Mouse (Mus musculus) lung, postnatal 10 days (tissue): ENCODE measurements at regions not wholly inside any gene's neighbourhood (a gene's known extent, or its start where the extent isn't known, plus 50 kb on each side); places are given as distances from the start of the nearest gene placed in this dataset.

Experiments used
- DNase-seq: peaks from one replicate; pipeline ENCODE4 v3.0.0; 2021

DNA sequence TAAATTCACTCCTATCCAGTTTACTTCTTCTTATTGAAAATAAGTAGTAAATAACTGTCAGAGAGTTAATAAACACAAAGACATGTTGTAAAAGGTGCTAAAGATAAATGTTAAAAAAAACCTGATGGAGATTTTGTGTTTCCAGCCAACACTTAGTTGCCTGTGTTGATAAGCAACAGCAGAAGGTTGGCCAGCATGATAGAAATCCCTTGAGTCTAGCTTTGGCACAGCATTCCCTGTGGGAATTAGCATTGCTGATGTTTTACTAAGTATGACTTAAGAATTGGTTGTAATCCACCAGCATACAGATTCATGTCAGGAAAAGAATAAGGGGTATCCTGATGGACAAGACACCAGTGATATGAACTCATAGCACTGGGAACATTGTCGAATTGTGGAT is 594.3 kb downstream of the Plod2 start:
- DNase-seq = no peak

DNA sequence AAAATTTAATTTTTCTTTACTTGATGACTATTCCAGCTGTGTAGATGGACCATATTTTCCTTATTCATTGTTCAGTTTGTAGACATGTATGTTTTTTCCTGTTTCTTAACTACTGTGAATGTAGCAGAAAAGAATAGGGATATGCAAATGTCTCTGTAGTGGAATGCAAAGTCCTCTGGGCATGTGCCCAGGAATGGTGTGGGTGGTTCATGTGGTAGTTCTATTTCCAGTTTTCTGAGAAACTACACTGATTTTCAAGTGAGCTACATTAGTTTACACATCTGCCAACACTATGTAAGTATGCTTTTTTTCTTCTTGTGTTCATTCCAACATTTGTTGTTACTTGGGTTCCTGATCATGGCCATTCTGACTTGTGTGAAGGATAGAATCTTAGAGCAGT is 628.0 kb downstream of the Plod2 start:
- no peak for DNase-seq

DNA sequence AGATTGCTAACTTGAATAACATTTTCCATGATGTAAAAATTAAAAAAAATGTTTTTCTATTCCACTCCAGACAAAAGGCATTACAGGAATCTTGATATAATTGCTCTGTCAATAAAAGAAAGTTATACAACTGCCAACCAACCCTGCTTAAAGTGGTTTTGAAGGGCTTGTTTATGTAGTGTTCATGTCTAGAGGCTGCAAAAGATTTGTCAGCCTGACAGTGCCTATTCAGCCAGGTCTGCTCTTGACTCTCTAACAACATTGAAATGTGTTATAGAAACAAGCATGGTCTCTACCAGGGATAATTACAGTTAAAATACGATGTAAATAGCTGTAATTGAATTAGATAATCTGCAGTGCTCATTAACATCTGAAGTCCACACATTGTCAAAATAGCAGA is 644.6 kb downstream of the Plod2 start:
- peak; percentile 3 for DNase-seq

DNA sequence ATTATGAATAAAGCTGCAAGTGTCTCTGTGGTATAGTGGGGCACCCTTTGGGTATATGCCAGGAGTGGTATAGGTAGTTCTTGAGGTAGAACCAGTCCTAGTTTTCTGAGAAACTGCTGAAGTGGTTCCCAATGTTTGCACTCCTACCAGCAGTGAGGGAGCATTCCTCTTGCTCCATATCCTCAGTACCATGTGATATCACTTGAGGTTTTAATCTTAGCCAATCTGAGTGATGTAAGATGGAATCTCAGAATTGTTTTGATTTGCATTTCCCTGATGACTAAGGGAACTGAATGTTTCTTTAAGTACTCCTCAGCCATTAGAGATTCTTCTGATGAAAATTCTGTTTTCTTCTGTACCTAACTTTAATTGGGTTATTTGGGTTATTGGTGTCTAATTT is 690.5 kb downstream of the Plod2 start:
- DNase-seq = no peak

GRCm38 (mm10) chr9:93252146-93252545 is 710.1 kb downstream of the Plod2 start:
- no peak for DNase-seq

- DNase-seq = no peak
These were observed 755.3 kb downstream of the Plod2 start for GRCm38 (mm10) chr9:93297332-93297731.

DNA sequence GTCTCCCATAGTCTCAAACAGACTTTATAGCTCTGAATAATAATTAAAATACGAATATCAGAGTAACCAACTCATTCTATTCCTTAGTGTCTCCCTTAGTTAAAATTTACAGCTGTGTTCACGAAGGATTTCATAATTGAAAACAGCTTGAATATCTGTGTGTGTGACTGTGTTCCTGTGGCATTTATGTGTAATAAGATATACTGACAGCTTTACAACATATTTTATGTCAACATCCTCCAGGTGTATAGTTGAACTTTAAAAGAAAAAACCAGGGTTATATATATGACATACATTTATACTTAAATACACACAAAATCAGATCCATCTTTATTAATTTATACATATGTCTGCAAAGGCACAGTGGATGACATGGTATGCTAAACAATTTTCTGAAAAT is 764.7 kb downstream of the Plod2 start:
- DNase-seq = no peak

DNA sequence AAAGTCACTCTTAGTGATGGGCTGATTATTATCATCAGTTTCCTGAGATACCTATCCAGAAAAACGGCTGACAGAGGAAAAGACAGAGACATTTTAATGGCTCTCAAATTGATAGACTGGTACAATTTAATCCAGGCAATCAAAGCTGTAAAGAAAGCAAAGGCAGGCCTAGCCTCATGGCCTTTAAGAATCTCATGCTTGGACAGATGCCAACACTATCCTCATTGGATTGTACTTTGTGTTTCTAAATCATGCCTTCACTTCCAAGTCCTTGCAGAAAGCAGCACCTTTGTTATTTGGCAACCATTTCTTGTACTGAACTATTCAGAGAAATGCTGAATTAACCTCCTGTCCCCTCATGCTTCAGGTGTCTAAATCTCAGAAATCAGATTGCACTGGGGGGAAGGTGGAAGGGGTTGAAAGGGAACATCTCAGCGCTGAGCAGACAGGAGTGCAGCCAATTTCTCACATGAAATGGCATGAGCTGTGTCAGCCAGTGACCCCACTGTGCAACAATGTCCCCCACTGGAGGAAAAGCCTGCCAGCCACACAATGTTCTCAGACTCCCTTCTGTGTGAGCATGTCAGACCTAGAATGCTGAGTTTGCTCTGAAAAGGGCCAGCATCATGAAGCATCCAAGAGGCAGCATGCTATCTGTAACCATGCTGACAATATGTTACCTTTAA is 787.1 kb downstream of the Plod2 start:
- DNase-seq = no peak
